Mouse (Mus musculus): ENCODE data around the gene Mep1a. TPM values are rescaled to one million over a fixed set of nuclear protein-coding genes. Genes with fewer than 3 reads are reported as not detected.

Mep1a gene
- polyA plus RNA-seq, 1 experiment, result 2.7 TPM

DNA sequence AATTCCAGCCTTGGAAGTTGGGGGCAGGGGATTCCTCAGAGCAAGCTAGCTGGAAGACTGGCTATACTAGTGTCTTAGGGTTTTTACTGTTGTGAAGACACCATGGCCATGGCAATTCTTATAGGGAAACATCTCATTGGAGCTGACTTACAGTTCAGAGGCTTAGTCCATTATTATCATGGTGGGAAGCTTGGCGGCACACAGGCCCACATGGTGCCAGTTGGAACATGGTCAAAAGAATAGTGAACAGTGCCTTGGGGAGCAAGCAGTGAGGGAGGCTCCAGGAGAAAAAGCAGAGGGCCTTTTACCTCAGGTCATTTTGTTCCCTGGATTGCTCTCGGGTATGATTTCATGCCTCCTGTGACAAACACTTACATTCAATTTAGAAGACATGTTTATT lies 27.9 kb upstream of the Mep1a start:
- no peak overlapping the region for H3K4me3 ChIP-seq (replicated peaks; ENCODE audit: control insufficient read depth, low read depth, low read length)
- WGBS, result 84% methylated on average over 2 of the region's 2 CpGs
- H3K4me1 ChIP-seq (ENCODE audit: control insufficient read depth, insufficient read depth, low read length), result peaks cover 3% of the 10 kb centered on the region; the same call in 1 of the 2 replicates
- H3K27ac ChIP-seq (ENCODE audit: control insufficient read depth, insufficient read depth, low read depth, low read length, poor library complexity), result no peak overlapping the region
- TF ChIP-seq POLR2A (IDR thresholded peaks at IDR 0.05; ENCODE audit: borderline replicate concordance, control insufficient read depth, low read depth, low read length) (no peak), CTCF (IDR thresholded peaks at IDR 0.05; ENCODE audit: control insufficient read depth, insufficient read depth, low read length) (no peak)

DNA sequence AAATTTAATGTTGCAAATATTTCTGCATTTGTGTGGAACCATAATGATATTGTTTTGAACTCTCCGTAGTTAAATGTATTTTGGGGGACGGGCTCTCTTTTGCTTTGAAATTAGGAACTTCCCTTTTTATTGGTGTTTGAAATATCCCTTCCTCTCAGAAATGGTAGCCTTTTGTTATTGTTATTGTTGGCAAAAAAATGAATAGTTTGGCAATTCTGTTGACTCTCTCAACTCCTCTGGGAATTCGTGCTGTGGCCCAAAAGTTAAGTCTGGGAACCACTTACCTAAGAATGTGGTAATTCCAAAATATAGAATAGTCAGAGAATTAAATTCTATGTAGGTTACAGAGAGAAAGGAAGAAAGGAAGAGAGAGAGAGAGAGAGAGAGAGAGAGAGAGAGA lies 17.6 kb upstream of the Mep1a start:
- no peaks in the 10 kb centered on the region; the same call in 1 of the 2 replicates for H3K4me1 ChIP-seq (ENCODE audit: control insufficient read depth, insufficient read depth, low read length)
- TF ChIP-seq CTCF (IDR thresholded peaks at IDR 0.05; ENCODE audit: control insufficient read depth, insufficient read depth, low read length) (no peak), POLR2A (IDR thresholded peaks at IDR 0.05; ENCODE audit: borderline replicate concordance, control insufficient read depth, low read depth, low read length) (no peak)
- H3K4me3 ChIP-seq (replicated peaks; ENCODE audit: control insufficient read depth, low read depth, low read length), result no peak overlapping the region
- no peak overlapping the region for H3K27ac ChIP-seq (ENCODE audit: control insufficient read depth, insufficient read depth, low read depth, low read length, poor library complexity)
- whole genome bisulfite sequencing, result 15% methylated on average over 3 of the region's 3 CpGs

DNA sequence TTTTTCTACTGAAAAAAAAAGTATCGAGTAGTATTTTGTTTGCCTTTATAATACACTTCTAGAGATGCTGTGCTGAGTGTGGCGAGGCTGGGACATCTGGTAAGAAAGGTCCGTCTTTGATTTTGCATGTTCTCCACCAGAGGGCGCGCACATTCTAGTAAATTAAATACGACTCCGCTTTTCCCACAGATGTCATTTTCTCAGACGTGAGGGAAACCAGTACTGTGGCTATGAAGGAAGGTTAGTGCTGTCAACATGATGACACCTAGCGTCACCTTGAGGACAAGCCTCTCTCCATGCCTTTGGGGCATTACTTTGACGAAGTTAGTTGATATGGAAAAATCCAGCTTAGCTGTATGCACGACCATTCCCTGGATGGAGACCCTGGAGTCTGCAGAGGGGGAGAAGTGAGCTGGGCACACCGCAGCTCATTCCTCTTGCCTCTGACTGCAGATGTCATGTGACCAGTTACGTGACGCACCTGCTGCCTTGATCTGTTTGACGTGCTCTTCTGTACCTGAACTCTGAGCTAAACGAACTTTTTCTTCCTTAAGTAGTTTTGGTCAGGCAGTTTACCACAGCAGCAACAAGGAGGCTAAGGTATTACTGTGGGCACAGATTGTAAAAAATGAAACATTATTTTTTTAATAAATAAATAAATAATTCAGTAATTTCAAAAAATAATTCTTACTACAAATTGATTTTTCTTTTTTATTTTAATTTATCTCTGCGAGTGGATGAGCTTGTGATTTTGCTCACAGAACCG lies 16.2 kb upstream of the Mep1a start:
- no peak overlapping the region for H3K27ac ChIP-seq (ENCODE audit: control insufficient read depth, insufficient read depth, low read depth, low read length, poor library complexity)
- TF ChIP-seq POLR2A (IDR thresholded peaks at IDR 0.05; ENCODE audit: borderline replicate concordance, control insufficient read depth, low read depth, low read length), result no peak
- peak; percentile 59 for TF ChIP-seq CTCF (IDR thresholded peaks at IDR 0.05; ENCODE audit: control insufficient read depth, insufficient read depth, low read length)
- H3K4me1 ChIP-seq (ENCODE audit: control insufficient read depth, insufficient read depth, low read length), result no peaks in the 10 kb centered on the region; the same call in 1 of the 2 replicates
- WGBS, result 29% methylated on average over 18 of the region's 18 CpGs
- no peak overlapping the region for H3K4me3 ChIP-seq (replicated peaks; ENCODE audit: control insufficient read depth, low read depth, low read length)

DNA sequence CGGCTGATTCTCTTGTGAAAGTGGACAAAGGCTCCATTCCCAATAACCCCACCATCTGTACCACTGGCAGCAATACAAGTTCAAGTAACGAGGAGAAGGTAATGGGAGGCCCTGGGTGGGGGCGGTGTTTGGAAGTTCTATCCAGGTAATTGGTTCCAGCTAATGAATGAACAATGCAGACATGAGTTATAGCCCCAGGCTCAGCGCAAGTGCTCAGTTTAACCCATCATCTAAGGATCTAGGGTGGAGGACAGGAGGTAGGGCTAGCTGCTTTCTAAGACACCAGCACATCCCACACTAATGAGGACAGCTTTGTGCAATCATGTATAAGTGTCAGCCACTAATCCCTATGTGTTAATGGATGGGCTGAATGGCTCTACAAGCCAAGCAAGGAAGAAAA lies 8.2 kb upstream of the Mep1a start:
- 78% methylated on average over 4 of the region's 4 CpGs for WGBS
- TF ChIP-seq POLR2A (IDR thresholded peaks at IDR 0.05; ENCODE audit: borderline replicate concordance, control insufficient read depth, low read depth, low read length), result no peak
- no peak for TF ChIP-seq CTCF (IDR thresholded peaks at IDR 0.05; ENCODE audit: control insufficient read depth, insufficient read depth, low read length)
- H3K4me3 ChIP-seq (replicated peaks; ENCODE audit: control insufficient read depth, low read depth, low read length), result no peak overlapping the region
- H3K4me1 ChIP-seq (ENCODE audit: control insufficient read depth, insufficient read depth, low read length), result no peaks in the 10 kb centered on the region
- no peak overlapping the region for H3K27ac ChIP-seq (ENCODE audit: control insufficient read depth, insufficient read depth, low read depth, low read length, poor library complexity)

DNA sequence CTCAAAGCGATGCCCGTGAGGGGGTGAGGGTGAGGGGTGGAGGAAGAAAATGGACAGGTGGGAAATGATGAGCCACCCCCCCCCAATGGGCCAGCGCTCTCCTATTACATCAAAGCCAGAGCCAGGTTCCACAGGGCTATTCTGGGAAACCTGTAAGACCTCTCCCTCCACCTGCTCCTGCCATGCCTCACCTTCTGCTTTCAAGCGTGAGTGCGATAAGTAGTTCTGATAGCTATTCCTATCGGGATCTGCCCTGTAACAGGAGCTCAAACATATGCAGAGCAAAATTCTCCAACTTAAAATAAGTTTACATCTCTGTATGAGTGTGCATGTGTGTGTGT lies 2.0 kb upstream of the Mep1a start:
- no peaks in the 10 kb centered on the region for H3K4me1 ChIP-seq (ENCODE audit: control insufficient read depth, insufficient read depth, low read length)
- 88% methylated on average over 6 of the region's 6 CpGs for WGBS
- TF ChIP-seq CTCF (IDR thresholded peaks at IDR 0.05; ENCODE audit: control insufficient read depth, insufficient read depth, low read length), result no peak
- no peak for TF ChIP-seq POLR2A (IDR thresholded peaks at IDR 0.05; ENCODE audit: borderline replicate concordance, control insufficient read depth, low read depth, low read length)
- H3K4me3 ChIP-seq (replicated peaks; ENCODE audit: control insufficient read depth, low read depth, low read length), result no peak overlapping the region
- no peak overlapping the region for H3K27ac ChIP-seq (ENCODE audit: control insufficient read depth, insufficient read depth, low read depth, low read length, poor library complexity)

DNA sequence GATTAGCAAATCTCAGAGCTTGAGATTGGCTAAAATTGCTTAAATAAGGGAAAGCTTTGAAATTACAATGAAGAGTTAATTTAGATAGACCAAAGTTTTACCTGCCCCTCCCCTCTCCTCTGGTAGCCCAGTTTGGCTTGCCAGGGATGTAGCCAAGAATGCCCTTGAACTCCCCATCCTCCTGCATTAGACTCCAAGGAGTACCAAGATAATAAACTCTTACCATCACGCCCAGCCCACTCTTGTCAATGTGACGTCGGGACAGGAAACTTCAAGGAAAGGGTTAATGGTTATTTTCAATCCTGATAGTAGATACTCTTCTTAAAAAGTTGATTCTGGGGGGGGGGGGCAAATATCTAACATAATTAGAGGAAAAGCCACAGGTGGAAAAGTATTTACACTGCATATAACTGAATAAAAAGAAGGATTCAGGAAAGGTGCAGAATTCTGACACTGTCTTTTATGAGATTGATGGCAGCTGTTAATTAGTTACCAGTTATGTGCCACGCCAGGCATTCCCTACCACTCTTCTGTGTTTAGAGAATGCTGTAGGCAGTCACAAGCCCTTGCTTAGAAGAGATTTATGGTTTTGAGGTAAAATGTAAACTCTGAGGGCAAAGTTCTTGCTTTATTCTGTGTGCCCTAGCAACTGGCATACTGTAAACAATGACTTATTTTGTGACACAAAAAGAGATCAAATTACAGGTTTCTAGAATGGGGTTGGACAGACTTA lies 1.4 kb upstream of the Mep1a start:
- H3K4me1 ChIP-seq (ENCODE audit: control insufficient read depth, insufficient read depth, low read length), result no peaks in the 10 kb centered on the region
- H3K27ac ChIP-seq (ENCODE audit: control insufficient read depth, insufficient read depth, low read depth, low read length, poor library complexity), result no peak overlapping the region
- 69% methylated on average over 4 of the region's 4 CpGs for WGBS
- TF ChIP-seq POLR2A (IDR thresholded peaks at IDR 0.05; ENCODE audit: borderline replicate concordance, control insufficient read depth, low read depth, low read length) (no peak), CTCF (IDR thresholded peaks at IDR 0.05; ENCODE audit: control insufficient read depth, insufficient read depth, low read length) (no peak)
- no peak overlapping the region for H3K4me3 ChIP-seq (replicated peaks; ENCODE audit: control insufficient read depth, low read depth, low read length)

DNA sequence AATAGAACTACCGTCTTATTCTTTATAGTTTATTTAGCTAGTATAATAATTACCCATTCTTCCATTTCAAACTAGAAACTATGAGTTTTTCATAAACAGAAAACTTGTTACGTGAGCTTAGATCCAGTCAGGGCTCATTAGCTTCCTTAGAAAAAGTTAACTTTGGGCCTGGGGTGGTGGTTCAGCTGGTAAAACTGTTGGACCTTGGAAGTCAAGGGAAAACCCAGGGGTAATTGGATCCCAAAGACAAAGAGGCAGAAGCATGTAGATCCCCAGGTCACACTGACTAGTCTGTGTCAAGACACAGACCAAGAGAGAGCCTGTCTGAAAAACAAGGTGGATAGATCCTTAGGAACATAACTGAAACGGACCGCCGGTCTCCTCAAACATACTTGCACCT lies 981 bp downstream of the Mep1a start:
- Histone ChIP-seq H3K27ac (ENCODE audit: control insufficient read depth, insufficient read depth, low read depth, low read length, poor library complexity) (no peak overlapping the region), H3K4me3 (replicated peaks; ENCODE audit: control insufficient read depth, low read depth, low read length) (no peak overlapping the region), H3K4me1 (ENCODE audit: control insufficient read depth, insufficient read depth, low read length) (no peaks in the 10 kb centered on the region)
- whole genome bisulfite sequencing, result 77% methylated on average over 5 of the region's 5 CpGs
- no peak for TF ChIP-seq CTCF (IDR thresholded peaks at IDR 0.05; ENCODE audit: control insufficient read depth, insufficient read depth, low read length)
- TF ChIP-seq POLR2A (IDR thresholded peaks at IDR 0.05; ENCODE audit: borderline replicate concordance, control insufficient read depth, low read depth, low read length), result no peak

DNA sequence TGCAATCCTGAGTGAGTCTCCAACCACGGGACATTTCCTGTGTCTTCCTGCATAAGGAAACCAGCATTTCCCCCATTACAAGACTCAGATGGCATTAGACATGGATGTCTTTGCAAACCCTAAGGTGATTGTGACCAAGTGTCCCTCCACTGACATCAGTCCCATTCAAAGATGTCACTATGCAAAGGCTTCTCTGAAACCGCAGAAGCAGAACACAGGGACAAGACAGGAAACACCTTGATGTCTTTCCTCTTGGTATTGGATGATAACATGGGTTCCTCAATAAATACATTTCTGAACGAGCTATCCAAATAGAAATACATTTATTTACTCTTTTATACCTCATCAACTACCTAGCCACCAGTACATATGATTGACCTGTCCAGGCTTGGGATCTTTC lies 1.4 kb downstream of the Mep1a start:
- Histone ChIP-seq H3K27ac (ENCODE audit: control insufficient read depth, insufficient read depth, low read depth, low read length, poor library complexity) (no peak overlapping the region), H3K4me1 (ENCODE audit: control insufficient read depth, insufficient read depth, low read length) (no peaks in the 10 kb centered on the region), H3K4me3 (replicated peaks; ENCODE audit: control insufficient read depth, low read depth, low read length) (no peak overlapping the region)
- TF ChIP-seq CTCF (IDR thresholded peaks at IDR 0.05; ENCODE audit: control insufficient read depth, insufficient read depth, low read length) (no peak), POLR2A (IDR thresholded peaks at IDR 0.05; ENCODE audit: borderline replicate concordance, control insufficient read depth, low read depth, low read length) (no peak)
- 14% methylated on average over 3 of the region's 3 CpGs for WGBS
